Mouse (Mus musculus) T-helper 17 cell (primary cell): ENCODE results near the gene Col3a1.

Source experiments
- in situ Hi-C, 2 experiments: fragments of 300-600 bp; cut with MboI, MseI; formaldehyde crosslinking; loops; 1 replicate in 1 of 2; 2 replicates in 1 of 2; pipeline ENCODE4 v1.15.1; 2025; ENCODE audit warnings: high pct_unique_total_duplicates in 2 of 2

Col3a1 gene

GRCm38 (mm10) chr1:45381866-45382265 is 70.5 kb downstream of the Col3a1 start:
- in situ Hi-C loops, result no loop called here
